Mouse (Mus musculus) lung, postnatal 10 days (tissue): Measurements from ENCODE around the gene Gm10134.
"Not testable (repeated sequence)": the region's sequence is repeated elsewhere in the genome, so short reads cannot be mapped to it uniquely, and the experiment has no call there.

Experiments used
- DNase-seq: peaks from one replicate; pipeline ENCODE4 v3.0.0; 2021

Gene Gm10134

DNA sequence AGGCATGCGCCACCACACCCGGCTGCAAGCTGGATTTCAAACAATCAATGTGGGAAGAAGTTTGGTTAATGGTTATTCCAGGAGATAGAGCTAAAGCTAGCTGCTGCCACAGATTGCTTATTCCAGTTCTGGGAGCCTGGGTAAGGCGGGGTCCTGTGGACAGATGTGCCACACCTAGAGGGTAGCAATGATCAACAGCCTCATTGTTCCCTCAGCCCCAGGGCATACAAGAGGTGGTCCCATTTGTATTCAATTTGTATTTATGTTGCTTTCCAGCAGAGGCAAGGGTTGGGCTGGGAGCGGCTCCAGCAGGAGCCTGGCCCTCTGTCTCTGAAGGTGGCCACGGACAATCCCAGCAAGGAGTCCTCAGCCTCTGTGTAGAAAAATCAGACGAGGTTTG, 396 bp downstream of the Gm10134 start:
- peak; percentile 0 for DNase-seq

DNA sequence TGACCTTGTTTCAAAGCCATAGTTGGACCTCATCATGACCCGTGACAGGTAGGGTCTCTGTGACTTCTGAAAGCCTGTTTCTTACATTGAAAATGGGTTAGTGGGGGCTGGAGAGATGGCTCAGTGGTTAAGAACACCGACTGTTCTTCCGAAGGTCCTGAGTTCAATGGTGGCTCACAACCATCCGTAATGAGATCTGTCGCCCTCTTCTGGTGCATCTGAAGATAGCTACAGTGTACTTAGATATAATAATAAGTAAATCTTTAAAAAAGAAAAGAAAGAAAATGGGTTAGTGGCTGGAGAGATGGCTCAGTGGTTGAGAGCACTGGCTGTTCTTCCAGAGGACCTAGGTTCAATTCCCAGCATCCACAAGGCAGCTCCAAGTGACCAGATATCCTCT, 5.7 kb downstream of the Gm10134 start:
- not testable (repeated sequence) for DNase-seq

DNA sequence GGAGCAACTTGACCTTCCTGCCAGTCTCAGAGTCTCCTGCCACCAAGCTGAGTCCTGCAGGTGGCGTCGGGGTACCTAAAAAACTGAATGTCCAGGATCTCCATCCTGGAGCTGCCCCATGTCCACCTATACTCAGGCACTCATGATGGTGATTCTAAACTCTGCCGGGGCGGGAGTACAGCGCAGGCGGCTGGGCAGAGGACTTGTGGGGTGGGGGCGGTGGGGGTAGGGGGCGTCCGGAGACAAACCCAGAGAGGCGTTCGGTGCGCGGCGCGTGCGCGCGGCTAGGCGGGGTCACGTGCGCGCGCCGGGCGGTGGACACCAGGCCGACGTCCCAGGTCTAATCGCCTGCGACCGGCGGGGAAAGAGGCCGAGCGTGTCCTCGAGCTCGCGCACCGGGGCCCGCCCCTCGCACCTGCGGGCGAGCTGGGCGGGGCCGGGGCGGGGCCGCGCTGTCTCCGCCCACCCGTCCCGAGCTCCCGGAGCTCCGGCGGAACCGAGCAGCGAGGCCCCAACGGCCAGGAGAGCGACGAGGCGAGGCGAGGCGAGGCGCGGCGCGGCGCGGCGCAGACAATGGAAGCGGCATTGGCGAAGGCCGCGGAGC, 7.0 kb downstream of the Gm10134 start, which contains the start of gene Ralgds:
Ralgds (plus strand) TSS at position 328 of the 604 bp plus-strand sequence.
- DNase-seq: peak; percentile 64

DNA sequence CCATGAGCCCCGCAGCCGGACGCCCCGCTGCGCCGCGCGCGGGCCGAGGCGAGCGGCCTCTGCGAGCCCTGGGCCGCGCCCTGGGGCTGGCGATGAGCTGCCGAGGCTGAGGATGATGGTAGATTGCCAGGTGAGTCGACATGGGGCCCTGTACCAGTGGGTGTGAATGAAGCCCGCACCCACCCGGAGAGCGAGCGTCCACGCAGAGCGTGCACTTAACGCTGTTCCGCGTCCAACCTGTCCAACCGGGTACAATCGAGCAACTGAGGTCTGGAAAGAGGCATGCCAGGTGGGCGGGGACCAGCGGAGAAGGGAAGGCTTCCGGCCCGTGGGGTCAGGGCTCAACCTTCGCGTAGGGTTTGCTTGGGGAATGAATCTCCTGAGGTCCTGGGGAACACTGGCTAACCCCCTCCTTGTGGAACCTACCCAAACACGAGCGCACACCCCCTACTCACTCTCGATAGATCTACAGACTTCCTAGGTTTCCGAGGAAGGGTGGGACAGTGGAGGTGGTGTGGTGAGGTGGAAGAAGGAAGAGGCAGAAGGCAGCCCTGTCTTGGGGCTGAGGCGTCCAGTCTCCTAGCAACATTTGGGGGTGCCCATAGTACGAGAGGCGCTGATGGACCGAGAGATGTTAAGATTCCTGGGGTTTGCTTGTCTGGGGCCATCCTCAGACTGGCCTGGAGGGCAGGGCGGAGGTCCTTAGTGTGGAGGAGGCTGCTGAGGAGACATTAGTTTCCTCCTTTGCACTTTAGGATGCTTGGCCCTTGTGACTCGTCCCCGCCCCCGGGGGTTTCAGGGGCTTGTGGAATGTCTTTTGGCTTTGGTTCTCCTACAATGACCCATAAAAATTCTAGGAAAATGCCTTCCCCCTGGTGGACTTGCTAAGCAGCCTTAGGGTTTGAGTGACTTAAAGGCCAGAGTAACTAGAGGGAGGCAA, 7.8 kb downstream of the Gm10134 start:
- peak; percentile 50 for DNase-seq

DNA sequence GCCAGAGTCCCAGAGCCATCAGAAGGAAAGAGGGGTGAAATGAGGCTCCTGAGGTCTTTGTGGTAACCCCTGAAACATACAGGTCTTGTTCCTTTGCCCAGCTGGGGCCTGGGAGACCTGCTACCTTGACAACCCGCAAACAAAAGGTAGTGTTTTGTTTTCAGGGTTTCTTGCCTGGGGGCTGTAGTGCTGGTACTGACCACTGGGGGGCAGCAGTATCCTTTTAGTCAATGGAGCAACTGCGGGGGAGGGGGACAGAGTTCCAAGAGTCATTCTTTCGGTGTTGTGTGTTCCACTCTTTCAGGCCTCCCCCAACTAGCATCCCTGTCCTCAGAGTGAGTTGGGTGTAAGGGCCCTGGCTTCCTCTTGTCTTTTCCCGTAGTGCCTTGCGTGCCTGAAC, 8.6 kb downstream of the Gm10134 start:
- peak; percentile 93 for DNase-seq

DNA sequence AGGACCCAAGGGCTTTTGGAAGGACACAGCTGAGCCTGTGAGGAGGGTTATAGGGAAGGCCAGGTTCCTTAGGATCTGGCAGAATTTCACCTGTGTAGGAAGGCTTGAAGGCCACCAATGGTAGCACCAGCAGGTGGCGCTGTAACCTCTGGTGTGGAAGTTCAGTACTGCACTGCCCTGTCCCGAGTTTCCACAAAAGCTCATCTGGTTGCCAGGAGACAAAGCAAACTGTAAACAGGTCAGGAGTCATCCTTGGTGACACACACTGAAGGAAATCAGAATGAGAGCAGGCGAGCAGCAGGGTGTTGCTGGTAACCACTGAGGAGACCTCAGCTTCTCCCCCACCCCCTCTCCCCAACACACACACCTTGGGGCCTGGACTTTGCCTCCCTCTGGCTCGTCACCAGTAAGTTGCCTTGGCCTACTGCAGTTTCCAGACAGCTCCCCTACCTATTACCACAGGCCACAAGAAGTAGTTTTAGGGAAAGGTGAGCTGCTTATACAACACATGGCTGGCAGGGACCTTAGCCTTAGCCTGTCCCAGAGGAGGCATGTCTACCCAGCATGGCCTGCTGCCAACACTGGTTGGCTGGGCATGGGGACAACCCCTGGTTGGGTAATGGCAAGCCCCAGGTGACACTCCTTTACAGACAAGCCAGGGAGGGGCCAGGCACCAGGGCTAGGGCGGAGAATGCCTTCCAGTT, 11.5 kb downstream of the Gm10134 start:
- peak; percentile 88 for DNase-seq

DNA sequence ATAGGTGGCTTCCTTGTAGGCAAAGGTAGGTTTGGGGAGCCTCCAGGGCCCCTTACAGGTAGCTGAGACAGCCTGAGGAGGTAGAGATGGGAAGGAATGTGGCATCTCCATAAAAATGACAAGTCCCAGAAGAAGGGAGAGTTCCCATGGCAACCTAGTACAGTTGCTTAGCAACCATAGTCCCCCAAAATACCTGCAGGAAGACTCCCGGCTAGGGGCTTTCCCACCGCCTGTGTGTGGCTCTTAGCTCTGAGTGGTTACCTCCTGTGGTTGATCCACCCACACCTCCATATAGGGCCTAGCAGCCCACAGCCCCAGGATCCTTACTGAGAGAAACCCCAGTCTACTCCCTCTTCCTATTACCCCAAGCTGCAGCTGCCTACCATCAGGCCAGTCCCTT, 12.3 kb downstream of the Gm10134 start:
- DNase-seq: no peak

DNA sequence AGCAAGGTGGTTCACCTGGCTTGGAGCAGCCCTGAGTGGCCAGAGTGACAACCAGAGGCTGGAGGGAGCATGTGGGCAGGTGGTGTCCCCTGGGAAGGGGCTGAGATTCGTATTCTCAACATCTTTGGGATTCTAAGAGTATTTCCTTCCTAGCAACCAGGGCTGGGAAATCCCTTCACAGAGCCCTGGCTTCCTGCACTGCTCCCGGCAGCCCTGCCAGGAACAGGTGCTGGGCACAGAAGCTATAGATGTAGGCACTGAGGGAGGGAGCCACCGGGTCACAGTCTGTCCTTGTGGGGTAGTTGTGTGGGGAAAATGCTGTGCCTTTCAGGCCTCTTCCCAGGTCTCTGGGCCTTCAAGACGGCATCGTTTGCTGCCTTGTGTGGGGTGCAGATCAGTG, 14.7 kb downstream of the Gm10134 start:
- no peak for DNase-seq

DNA sequence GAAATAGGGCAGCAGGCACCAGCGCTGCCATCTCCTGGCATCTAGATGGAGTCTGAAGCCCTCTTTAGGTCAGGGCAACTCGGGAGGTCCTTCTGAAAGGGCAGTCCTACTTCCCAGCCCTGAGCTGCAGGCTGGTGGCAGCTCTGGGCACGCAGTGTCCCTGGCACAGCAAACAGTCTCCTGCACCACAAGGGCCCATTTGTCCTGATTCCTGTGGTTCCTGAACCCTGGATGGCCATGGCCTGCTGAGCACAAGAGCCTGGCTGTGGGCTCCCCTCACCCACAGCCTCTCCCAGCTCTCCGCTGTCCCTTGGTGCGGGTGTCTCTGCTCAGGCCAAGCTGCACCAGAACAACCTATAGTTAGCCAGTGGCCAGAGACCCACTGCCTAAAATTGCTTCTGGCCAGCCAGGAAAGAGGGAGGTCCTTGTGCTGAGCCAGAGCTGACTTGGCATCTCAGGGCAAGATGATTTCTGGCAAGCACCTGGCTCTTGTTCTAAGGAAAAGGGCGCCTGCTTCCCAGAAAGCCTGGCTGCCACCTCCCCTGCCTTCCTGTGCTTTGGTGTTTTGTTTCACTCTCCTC, 15.8 kb downstream of the Gm10134 start:
- no peak for DNase-seq

DNA sequence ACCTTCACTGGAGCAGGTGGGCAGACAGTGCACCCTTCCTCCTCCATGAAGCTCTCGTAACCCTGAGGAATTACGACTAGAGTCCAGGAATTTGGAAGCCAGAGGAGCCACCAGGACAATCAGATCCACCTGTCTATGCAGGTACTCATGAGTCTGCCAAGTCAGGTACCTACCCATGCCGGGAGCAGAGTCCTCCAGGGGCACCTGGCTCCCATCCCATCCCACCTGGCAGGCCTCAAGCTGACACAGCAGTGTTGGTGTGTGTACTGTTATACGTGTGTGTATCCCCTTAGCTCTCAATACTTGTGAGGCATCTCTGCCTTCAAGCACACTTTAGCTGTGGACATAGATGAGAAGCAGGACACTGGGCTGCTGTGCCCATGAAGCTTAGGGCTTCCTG, 16.3 kb downstream of the Gm10134 start:
- no peak for DNase-seq

DNA sequence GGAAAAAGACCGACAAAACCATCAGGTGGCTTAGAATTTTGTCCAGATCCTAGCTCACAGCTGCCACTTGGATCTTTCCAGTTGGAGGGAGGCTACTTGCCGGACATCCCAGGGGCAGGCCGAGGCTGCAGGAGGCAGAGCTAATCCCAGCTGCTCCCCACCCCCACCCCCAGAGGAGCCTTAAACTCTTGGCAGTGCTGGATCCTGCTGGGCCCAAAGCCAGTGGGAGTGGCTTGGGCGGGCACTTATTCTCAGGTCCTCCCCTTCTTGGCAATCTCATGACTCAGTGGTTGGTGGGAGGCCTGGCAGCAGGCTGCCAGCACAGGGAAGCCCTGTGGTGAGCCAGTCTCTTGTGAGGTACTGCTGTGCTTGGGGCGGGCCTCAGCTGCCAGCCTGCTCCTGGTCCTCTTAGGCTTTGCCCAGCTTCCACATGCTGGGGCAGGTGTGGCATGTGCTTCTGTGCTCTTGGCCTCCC, 17.8 kb downstream of the Gm10134 start:
- peak; percentile 94 for DNase-seq

DNA sequence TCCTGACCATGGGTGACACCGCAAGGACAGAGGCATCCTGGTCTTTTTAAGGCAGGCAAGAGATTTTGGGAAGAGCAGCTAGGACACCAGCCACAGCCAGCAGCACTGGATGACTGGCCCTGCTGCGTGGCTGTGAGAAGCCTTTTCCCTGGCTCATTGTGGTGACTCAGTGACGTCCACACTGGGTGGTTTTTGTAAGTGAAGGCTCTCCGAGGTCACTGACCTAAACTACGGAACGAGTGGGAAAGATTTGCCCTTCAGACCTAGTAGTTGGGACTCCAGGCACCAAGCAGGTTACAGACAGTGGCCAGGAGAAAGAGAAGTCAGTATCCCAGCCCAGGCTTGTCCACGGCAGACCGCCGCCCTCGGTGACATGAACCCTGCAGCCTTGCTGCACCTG, 18.5 kb downstream of the Gm10134 start:
- no peak for DNase-seq

DNA sequence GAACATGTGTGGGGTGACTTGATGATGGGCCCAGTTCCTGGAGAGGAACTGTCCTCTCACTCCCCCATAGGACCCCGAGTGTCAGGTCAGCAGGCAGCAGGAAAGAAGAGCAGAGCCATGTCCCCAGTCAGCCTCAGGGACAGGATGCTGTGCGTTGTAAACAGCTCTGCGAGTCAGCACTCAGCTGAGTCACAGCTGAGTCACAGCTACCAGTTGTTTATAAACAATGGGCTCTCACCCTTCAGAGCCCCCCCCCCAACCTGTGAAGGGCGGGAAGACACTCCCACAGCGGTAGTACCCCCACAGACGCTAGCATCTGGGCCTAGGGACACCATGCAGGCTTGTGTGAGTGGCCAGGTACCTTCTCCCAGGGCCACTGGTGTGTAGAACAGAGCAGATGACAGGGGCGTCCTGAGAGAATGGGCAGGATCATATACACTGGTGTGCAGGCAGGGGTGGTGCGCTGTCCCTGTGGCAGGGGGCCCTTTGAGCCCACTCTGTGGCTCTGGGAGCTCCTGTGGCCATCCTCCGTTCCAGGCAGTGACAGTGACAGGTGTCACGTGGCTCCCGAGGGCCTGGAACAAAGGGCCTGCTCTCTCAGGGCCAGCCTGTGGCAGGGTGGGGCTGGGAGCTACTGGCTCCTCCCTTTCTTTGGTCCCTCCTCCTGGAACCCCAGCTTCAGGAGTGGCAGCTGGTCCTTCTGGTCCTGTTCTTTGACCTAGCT, 19.5 kb downstream of the Gm10134 start:
- peak; percentile 86 for DNase-seq

DNA sequence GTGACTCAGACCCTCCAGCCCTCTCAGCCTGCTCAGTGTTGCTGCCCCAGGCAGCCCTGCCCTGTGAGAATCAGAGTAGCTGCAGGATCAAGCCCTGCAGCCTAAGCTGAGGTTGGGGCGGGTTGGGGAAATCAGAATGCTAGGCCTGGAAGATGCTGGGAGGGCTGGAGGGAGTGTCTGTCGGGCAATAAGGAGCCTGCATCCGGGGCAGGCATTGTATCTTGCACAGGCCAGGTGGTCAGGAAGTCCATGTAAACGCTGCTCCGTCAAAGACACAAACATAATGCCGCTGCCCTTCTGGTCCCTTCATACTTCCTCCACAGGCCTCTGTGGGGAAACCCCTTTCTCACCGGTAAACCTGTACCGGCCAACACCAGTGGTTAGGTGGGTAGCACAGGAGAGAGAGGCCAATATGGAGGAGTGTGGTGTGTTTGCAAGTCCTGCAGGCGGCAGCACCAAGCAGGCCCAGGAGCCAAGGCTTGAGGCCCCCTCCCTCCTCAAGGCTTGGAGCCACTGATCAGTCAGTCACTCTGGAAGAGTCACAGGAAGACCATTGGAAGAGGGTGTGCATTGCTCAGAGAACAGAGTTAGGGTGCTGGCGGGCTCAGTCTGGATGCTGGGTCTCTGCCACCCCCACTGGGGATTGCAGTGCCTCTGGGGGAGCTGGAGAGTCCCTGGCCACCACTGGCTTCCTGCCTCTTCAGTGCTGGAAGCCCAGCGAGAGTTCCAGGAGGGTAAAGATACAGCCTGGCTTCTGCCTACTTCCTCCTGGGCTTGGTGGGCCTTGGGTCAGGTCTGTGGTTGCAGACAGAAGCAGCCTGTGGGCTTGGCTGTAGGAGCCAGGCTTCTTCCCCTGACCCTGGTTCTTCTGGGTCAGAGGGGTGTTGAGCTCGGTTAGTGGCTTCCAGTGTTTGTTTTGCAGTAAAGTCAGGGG, 20.3 kb downstream of the Gm10134 start:
- DNase-seq: peak; percentile 59

DNA sequence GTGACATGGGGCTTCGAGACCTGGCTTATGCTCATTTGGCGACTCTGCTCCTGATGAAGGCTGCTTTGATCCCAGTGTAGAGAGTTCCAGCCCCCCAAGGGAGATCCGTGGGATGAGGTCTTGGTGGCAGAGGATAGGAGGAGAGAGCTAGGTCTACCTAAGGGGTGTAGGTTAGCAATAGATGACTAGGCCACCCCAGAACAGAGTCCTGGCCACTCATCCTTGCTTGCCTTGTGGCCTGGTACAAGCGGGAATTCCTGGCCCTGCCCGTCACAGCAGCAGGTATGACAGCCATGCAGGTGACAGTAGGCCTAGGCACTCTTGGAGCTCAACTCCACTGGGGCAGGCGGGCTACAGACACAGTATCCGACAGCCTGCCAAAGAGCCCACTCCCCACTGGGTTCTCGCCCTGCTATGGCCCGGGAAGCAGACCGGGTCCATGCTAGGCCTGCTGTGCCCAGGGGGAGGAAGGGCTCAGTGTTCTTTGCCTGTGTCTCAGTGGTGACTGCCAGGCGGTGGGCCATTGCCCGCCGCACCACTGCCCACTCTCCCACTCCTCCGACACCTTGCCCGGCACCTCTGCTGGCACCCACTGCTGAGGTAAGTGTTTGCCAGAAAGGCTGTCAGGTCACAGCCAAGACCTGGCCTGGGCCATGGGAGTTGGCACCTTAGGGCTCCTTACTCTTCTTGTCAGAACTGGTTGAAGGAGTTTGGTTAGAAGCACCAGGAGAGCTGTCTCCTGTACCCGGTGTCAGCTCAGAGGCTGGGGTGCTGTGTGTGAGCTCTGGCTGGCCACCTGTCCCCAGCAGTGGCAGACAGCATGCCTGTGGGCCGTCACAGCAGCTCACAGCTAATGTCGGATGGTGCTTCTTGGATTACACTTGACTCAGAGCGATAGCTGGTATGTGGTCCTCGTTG, 21.8 kb downstream of the Gm10134 start:
- no peak for DNase-seq

DNA sequence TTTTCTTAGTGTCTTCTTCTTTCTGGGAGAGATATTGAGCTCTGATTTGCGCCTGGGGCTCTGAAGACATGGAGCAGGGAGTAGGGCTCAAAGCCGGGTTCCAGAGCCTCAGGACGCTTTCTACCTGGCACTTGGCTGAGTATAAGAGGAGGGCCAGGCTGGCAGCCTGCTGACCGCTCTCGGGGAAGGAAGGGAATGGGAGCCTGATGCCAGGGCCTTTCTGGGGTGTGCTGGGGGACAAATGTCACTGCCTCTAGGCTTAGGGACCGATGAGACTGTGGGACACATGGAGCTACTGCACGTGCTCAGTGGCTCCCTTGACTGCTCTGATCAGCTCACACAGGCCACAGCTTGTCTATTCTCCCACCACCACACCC, 22.4 kb downstream of the Gm10134 start:
- no peak for DNase-seq

DNA sequence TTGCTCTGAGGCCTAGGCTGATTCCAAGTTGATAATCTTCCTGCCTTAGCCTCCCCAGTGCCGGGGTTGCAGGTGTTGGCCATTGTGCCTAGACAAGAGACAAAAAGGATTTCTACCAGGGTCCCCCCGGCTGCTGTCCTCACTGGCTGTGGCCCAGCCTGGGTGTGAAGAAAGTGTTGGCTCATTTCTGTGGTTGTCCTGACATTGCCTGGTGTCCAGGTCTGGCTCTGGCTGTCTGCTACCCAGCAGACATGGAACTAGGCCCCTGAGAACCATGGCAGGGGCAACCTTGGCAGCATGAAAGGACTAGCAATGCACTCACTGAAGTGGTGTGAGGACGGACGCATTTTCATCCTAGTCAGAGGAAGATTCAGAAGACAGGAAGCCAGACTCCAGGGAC, 24.0 kb downstream of the Gm10134 start:
- no peak for DNase-seq

DNA sequence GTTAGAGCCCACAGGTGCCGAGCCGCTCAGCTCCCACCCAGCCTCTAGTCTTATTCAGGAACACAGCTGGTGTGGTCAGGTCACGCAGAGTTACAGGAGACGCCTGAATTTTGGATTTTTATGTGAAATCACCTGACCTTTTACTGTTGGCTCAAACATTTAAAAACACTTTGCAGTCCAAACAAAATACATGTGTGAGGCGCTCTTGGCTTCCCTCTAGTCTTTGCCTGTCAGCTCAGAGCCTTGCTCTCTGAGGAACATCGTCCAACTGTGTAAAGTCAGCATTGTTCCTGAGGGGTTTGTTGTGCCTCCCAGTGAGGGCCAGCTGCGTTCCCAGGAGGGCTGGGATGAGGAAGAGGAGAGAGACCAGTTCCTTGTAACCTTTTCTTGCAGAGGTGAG, 24.4 kb downstream of the Gm10134 start:
- no peak for DNase-seq

DNA sequence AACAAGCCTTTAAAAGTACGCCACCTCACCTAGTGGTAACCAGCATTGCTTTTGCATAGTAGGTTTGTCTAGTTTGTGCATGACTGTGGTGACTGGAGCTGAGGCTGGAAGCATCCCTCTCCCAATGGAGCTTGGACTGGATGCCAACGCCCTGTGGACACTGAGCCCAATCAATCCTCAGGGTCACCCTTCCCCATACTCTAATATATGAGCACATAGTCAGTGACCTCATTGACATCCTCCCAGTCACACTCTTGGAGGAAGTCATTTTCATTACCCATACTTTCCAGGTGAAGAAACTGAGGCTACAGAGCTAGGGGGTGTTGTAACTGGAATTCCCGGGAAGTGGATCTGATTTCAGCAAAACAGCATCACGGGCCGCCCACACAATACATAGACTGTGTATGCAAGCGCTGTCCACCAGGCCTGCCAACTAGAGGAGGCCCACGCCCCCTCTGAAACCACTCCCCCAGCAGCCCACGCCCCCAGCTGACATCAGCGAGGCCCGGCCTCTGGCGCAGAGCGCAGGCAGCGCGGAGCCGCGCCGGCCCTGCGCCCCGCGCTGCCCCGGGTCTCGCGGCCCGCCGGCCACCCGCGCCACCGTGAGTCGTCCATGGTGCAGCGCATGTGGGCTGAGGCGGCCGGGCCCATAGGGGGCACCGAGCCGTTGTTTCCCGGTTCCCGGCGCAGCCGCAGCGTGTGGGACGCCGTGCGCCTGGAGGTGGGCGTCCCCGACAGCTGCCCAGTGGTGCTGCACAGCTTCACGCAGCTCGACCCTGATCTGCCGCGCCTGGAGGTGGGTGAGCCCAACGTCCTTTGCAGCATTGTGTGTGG, 27.3 kb downstream of the Gm10134 start:
- DNase-seq: peak; percentile 97
